Mouse (Mus musculus) lung, postnatal 36 days (tissue): ENCODE data around the gene Inpp5b.

Experiments used
- DNase-seq: peaks from one replicate; pipeline ENCODE4 v3.0.0; 2022; ENCODE audit warnings: mixed read lengths

Inpp5b gene

DNA sequence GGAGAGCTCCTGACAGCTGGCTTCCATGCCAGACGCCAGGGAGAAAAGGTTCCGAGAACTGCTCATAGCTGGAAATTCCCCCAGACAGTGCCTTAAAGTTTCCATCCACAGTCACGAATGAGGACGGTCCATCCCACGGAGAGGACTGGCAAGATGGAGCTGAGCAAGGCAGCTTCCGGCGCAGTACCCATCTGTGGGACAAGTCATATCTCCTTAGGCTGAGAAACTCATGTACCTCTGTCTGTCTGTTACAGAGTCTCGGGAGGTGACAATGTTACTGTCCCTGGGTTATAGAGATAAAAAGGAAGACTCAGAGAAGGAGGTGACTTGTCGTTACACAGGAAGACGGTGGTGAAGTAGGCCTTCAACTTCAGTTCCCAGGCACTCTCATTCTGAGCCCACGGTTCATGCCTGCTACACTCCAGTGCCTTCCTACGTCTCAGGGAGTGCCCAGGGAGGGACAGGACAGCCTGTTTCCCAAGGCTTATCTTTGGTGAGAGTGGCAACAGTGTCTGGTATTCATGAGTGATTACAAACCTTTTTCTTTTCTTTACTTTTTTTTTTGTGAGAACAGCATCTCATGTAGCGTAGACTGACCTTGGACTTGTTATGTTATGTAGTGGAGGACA, 27.4 kb downstream of the Inpp5b start:
- DNase-seq = no peak

DNA sequence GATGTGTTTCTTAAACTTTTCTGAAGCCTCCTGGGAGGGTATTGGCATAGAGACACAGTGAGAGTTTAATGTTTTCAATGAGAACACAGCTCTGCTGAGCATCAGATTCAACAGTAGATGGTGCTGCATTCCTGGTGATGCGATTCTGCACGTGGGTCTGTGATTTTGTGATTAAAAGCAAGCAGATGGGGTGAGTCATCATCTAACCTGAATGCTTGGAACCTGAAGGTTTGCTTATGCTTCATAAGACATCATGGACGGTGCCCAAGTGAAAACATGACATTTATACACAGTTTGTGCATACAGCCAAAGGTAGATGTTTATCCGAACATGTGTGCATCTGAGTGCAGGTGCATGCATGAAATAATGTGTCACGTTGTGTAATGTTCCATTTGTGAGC, 29.0 kb downstream of the Inpp5b start:
- DNase-seq = no peak

DNA sequence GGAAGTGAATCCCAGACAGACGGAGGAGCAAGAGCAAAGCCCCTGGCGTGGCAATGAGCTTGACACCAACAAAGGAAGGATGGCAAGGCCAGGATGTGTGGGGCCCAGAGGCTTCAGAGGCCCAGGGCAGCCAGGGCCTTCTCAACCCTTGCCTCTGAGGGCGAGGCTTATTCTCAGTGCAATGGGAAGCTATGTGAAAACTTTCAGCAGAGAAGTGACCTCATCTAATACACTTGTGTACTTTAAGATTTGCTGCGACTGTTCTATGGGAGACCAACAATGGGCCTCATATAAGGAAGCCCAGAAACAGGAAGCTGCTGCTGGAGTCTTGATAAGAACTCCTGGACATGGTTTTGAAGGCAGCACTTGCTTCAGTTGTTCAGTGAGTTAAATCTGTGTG, 30.5 kb downstream of the Inpp5b start:
- DNase-seq = peak; percentile 77

- DNase-seq = no peak
Measured at GRCm38 (mm10) chr4:124773449-124773848, 31.8 kb downstream of the Inpp5b start.

DNA sequence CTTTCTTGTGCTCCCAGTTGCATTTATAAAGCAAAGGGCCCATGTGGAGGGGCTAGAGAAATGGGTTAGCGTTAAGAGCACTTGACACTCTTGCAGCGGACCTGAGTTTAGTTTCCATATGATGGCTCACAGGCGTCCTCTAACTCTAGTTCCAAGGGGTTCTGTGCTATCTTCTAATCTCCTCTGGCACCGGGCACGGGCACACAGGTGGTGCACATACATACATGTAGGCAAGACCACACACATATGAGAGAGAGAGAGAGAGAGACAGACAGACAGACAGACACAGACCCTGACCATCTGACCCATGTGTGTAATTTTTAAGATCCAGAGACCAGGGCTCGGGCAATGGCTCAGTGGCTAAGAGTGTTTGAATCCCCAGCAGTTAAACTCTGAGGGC, 32.3 kb downstream of the Inpp5b start:
- no peak for DNase-seq

GRCm38 (mm10) chr4:124774429-124774828, 32.8 kb downstream of the Inpp5b start:
- DNase-seq = no peak

DNA sequence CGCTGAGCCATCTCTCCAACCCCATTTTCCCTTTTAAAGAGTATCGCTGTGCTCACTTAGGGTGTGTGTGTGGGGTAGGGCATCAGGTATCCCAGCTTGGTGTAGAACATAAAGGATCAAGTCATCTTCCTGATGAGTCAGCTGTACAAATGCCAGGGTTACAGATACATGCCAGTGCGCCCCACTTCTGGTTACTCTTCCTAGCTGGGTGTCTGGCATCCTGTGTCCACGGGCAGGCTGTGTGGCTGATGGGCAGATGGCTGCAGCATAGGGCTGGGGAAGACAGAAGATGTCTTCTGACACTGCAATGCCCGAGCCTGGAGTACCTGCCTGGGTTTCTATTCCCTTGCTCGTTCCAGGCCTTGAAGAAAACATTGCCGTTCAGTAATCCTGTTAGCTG, 39.7 kb downstream of the Inpp5b start:
- DNase-seq = no peak

GRCm38 (mm10) chr4:124782395-124782794, 40.7 kb downstream of the Inpp5b start:
- no peak for DNase-seq

DNA sequence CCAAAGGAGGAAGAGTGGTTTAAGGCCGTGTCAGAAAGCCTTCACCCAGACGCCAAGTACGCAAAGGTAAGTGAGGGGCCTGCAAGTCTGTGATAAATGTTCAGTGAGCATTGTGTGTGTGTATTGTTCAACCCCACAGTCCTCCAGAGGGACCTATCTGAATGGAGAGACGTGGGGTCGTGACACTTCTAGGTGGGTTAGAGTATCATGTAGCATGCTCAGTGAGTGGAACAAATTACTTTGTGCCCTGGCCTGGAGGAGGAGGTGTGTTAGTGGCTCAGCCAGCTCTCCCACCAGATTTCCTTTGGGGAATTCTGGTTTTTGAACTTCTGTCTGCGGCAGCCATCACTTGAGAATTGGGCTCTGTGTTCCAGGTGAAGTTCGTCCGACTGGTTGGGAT, 42.3 kb downstream of the Inpp5b start:
- no peak for DNase-seq

GRCm38 (mm10) chr4:124790013-124790412, 48.4 kb downstream of the Inpp5b start:
- no peak for DNase-seq

DNA sequence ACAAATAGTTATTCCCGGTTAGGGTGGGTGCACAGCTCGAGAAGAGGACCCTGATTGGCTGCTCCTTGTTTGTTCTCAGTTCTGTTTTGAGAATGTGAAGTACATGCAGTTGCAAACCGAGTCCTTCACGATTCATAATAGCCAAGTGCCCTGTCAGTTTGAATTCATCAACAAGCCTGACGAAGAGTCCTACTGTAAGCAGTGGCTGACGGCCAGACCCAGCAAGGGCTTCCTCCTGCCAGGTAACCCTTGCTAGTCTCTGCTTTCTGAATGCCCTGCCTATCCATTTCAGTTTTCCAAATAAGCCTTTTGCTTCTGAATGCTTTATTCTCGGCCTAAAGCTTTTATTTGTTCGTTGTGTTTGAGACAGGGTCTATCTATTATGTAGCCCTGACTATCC, 50.5 kb downstream of the Inpp5b start:
- no peak for DNase-seq

DNA sequence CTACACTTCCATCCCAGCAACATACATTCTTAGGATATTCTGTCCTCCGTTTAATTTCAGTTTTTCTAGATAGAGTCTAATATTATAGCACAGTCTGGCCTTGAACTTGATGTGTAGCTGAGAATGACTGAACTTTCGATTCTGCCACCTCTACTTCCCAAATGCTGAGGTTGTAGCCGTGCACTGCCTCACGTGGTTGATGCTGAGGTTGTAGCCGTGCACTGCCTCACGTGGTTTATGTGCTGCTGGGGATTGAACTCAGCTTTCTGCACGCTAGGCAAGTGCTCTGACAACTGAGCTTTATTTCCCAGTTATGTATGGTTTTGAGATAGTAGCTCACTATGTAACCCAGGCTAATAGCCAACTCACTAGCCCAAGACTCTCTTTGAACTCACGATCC, 54.5 kb downstream of the Inpp5b start:
- no peak for DNase-seq

DNA sequence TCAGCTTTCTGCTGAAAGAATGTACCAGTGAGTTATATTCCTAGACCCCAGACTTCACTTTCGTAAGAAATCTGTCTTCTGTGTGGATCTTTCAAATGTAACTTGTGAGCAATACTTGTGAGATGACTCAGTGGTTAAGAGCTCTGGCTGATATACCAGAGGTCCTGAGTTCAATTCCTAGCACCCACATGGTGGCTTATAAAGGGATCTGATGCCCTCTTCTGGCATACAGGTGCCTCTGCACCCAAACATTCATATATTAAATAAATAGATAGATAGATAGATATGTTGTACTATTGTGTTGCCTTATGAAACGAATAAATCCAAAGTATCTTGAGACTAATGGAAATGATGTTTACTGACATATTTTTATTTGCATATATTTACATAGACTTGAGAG, 55.3 kb downstream of the Inpp5b start:
- DNase-seq = no peak

GRCm38 (mm10) chr4:124801552-124802308, 60.1 kb downstream of the Inpp5b start, which contains the start of gene Mtf1:
Gene Mtf1, plus strand, starts transcription at chr4:124802104.
- peak; percentile 95 for DNase-seq

GRCm38 (mm10) chr4:124802309-124803260, 60.9 kb downstream of the Inpp5b start:
- peak; percentile 97 for DNase-seq

GRCm38 (mm10) chr4:124803406-124803805, 61.8 kb downstream of the Inpp5b start:
- no peak for DNase-seq

- DNase-seq = peak; percentile 7
Measured at GRCm38 (mm10) chr4:124808511-124808910, 66.9 kb downstream of the Inpp5b start.

- DNase-seq = peak; percentile 4
Measured at GRCm38 (mm10) chr4:124809136-124809883, 67.7 kb downstream of the Inpp5b start.

- no peak for DNase-seq
Measured at GRCm38 (mm10) chr4:124810056-124810455, 68.4 kb downstream of the Inpp5b start.

GRCm38 (mm10) chr4:124811347-124811975, 69.8 kb downstream of the Inpp5b start:
- DNase-seq = no peak

DNA sequence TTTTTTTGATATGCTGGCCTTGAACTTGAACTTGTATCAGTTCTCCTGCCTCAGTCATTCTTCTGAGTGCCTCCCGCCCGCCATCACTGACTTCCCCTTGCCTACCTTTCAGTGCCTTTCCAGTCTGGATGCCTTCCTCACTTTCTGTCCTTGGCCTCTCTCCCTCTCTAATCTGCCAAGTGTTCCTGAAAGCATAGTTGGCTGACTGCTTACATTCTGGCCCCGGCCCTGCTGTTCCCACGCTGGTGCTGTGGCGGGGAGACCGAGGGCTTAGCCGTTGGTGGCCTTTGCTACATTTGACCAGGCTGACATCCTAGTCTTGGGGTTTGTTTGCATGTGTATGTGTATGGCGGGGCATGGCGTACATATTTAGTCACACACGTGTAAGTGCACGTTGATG, 74.3 kb downstream of the Inpp5b start:
- no peak for DNase-seq

- peak; percentile 71 for DNase-seq
Measured at GRCm38 (mm10) chr4:124817803-124818202, 76.2 kb downstream of the Inpp5b start.
